Mouse (Mus musculus): ENCODE measurements around the gene Flnc. TPM values are rescaled to one million over a fixed set of nuclear protein-coding genes. Genes with fewer than 3 reads are reported as not detected.

Flnc gene
- total and polyA plus RNA-seq, 2 experiments from 2014 or later: 1.2 to 11.1 TPM

GRCm38 (mm10) chr6:29433804-29434795 is 1.0 kb downstream of the Flnc start:
- peak; percentile 37 for DNase-seq (ENCODE audit: low spot score)
- H3K4me3 ChIP-seq (ENCODE audit: low read depth, low read length): peak overlapping the region; percentile 36; the same call in 1 of the 2 replicates
- no peak overlapping the region for H3K27ac ChIP-seq (ENCODE audit: low read depth, low read length)
- H3K36me3 ChIP-seq (ENCODE audit: insufficient read depth, low read length): no peaks in the 10 kb centered on the region
- H3K27me3 ChIP-seq (ENCODE audit: insufficient read depth, low read length): peaks cover 33% of the 10 kb centered on the region
- TF ChIP-seq CTCF (IDR thresholded peaks at IDR 0.05): no peak
- ATAC-seq (ENCODE audit: low FRiP score): no peak
- H3K4me1 ChIP-seq (ENCODE audit: insufficient read depth, low read length): 0 out of 2 replicates have a peak, but pooled peaks cover 2% of the 10 kb centered on the region
- 14% methylated on average over 27 of the region's 27 CpGs for WGBS
- no peaks in the 10 kb centered on the region for H3K9me3 ChIP-seq (ENCODE audit: low read length)
- peak overlapping the region; percentile 58 for H3K4me2 ChIP-seq (ENCODE audit: low read depth, low read length, poor library complexity, severe bottlenecking)
- no peak overlapping the region for H3K9ac ChIP-seq (replicated peaks; ENCODE audit: low read length, poor library complexity, severe bottlenecking)

DNA sequence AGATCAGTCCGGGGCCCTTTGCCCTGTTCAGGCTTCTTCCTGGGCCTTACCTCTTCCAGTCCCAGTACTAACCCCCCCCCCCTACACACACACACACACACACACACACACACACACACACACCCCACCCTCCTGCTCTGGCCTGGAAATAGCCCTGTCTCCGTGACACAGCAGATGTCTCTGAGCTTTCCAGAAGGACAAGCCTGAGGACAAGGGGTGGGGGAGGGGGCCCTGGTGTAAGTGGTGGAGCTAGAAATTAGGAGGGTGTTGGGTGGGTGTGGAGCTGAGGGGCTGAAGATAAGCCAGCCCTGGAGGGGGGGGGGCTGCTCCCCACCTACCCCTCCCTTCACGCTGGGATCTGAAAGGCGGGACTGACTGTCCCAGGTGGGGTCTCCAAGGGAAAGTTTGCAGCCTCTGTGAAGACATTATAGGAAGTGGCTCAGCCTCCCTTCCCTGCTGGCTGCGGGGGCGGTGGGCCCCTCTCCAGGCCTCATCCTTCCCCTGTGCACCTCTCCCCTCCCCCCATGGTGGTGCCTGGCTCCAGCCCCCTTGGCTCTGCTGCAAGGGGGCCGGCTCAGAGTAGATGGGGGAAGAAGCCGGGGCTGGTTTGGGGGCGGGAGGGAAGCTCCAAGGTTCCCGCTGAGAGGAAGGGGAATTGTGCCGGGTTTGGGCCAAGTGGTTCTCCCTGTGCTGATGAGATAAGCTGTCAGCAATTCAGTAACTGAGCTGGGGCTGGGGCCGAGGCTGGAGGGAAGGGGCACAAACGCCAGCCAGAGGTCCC is 2.0 kb downstream of the Flnc start:
- Histone ChIP-seq H3K9ac (replicated peaks; ENCODE audit: low read length, poor library complexity, severe bottlenecking) (no peak overlapping the region; the same call in 1 of the 2 replicates), H3K27me3 (ENCODE audit: insufficient read depth, low read length) (peaks cover 33% of the 10 kb centered on the region), H3K27ac (ENCODE audit: low read depth, low read length) (no peak overlapping the region), H3K36me3 (ENCODE audit: insufficient read depth, low read length) (no peaks in the 10 kb centered on the region), H3K4me2 (ENCODE audit: low read depth, low read length, poor library complexity, severe bottlenecking) (peak overlapping the region; percentile 12; the same call in 1 of the 2 replicates), H3K9me3 (ENCODE audit: low read length) (no peaks in the 10 kb centered on the region), H3K4me1 (ENCODE audit: insufficient read depth, low read length) (0 out of 2 replicates have a peak, but pooled peaks cover 2% of the 10 kb centered on the region), H3K4me3 (ENCODE audit: low read depth, low read length) (no peak overlapping the region)
- WGBS: 9% methylated on average over 13 of the region's 13 CpGs
- TF ChIP-seq CTCF (IDR thresholded peaks at IDR 0.05): no peak
- peak; percentile 64 for DNase-seq (ENCODE audit: low spot score)
- ATAC-seq (ENCODE audit: low FRiP score): peak; percentile 14; the same call in 1 of the 2 replicates

DNA sequence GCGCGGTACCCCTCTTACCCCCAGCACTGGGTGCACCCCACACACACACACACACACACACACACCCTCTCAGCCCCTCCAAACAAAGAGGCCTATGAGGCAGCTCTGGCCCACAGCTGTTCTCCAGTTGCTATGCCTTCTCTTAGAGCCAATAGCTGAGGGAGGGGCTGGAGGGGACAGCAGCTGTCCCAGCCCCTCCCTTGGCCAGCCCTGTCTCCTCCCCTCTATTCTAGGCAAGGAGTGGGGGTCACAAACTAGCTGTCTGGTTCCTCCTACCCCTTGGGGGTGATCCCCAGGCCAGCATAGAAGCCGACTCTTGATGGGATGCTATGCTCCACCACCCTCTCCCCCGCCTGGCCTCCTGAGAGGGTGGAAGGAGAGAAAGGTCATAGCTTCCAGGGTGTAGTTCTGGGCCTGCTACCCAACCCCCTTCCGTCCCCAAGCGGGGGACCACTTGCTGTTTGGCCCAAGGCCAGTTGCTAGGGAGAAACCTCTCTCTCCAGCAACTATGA is 2.9 kb downstream of the Flnc start:
- H3K36me3 ChIP-seq (ENCODE audit: insufficient read depth, low read length): no peaks in the 10 kb centered on the region
- no peak overlapping the region for H3K4me3 ChIP-seq (ENCODE audit: low read depth, low read length)
- H3K27ac ChIP-seq (ENCODE audit: low read depth, low read length): no peak overlapping the region
- H3K4me1 ChIP-seq (ENCODE audit: insufficient read depth, low read length): 0 out of 2 replicates have a peak, but pooled peaks cover 2% of the 10 kb centered on the region
- no peaks in the 10 kb centered on the region for H3K9me3 ChIP-seq (ENCODE audit: low read length)
- WGBS: 7% methylated on average over 6 of the region's 6 CpGs
- no peak overlapping the region for H3K9ac ChIP-seq (replicated peaks; ENCODE audit: low read length, poor library complexity, severe bottlenecking)
- H3K4me2 ChIP-seq (ENCODE audit: low read depth, low read length, poor library complexity, severe bottlenecking): peak overlapping the region; percentile 12; the same call in 1 of the 2 replicates
- peaks cover 33% of the 10 kb centered on the region for H3K27me3 ChIP-seq (ENCODE audit: insufficient read depth, low read length)
- DNase-seq (ENCODE audit: low spot score) (peak; percentile 64), ATAC-seq (ENCODE audit: low FRiP score) (peak; percentile 31)
- no peak for TF ChIP-seq CTCF (IDR thresholded peaks at IDR 0.05)

GRCm38 (mm10) chr6:29436461-29436934 is 3.4 kb downstream of the Flnc start:
- 3% methylated on average over 11 of the region's 11 CpGs for WGBS

GRCm38 (mm10) chr6:29439251-29439650 is 6.2 kb downstream of the Flnc start:
- no peak for ATAC-seq (ENCODE audit: low FRiP score)
- H3K27me3 ChIP-seq (ENCODE audit: insufficient read depth, low read length): peaks cover 12% of the 10 kb centered on the region

More at GRCm38 (mm10) chr6:29436461-29436934, 3.4 kb downstream of the Flnc start:
- H3K36me3 ChIP-seq (ENCODE audit: insufficient read depth, low read length): no peaks in the 10 kb centered on the region
- H3K9ac ChIP-seq (replicated peaks; ENCODE audit: low read length, poor library complexity, severe bottlenecking): no peak overlapping the region
- ATAC-seq (ENCODE audit: low FRiP score) (peak; percentile 41; the same call in 1 of the 2 replicates), DNase-seq (ENCODE audit: low spot score) (peak; percentile 59)
- H3K4me2 ChIP-seq (ENCODE audit: low read depth, low read length, poor library complexity, severe bottlenecking): no peak overlapping the region
- peaks cover 33% of the 10 kb centered on the region for H3K27me3 ChIP-seq (ENCODE audit: insufficient read depth, low read length)
- H3K4me3 ChIP-seq (ENCODE audit: low read depth, low read length): no peak overlapping the region
- 0 out of 2 replicates have a peak, but pooled peaks cover 2% of the 10 kb centered on the region for H3K4me1 ChIP-seq (ENCODE audit: insufficient read depth, low read length)
- 0 out of 2 replicates have a peak overlapping the region, but pooled peaks have one; percentile 19 for H3K27ac ChIP-seq (ENCODE audit: low read depth, low read length)
- TF ChIP-seq CTCF (IDR thresholded peaks at IDR 0.05): no peak
- H3K9me3 ChIP-seq (ENCODE audit: low read length): no peaks in the 10 kb centered on the region

More at GRCm38 (mm10) chr6:29439251-29439650, 6.2 kb downstream of the Flnc start:
- 70% methylated on average over 4 of the region's 4 CpGs for WGBS
- no peak for TF ChIP-seq CTCF (IDR thresholded peaks at IDR 0.05)
- Histone ChIP-seq H3K9ac (replicated peaks; ENCODE audit: low read length, poor library complexity, severe bottlenecking) (no peak overlapping the region), H3K4me1 (ENCODE audit: insufficient read depth, low read length) (0 out of 2 replicates have a peak, but pooled peaks cover 2% of the 10 kb centered on the region), H3K36me3 (ENCODE audit: insufficient read depth, low read length) (no peaks in the 10 kb centered on the region), H3K27ac (ENCODE audit: low read depth, low read length) (no peak overlapping the region), H3K4me3 (ENCODE audit: low read depth, low read length) (no peak overlapping the region), H3K9me3 (ENCODE audit: low read length) (no peaks in the 10 kb centered on the region), H3K4me2 (ENCODE audit: low read depth, low read length, poor library complexity, severe bottlenecking) (no peak overlapping the region)
- DNase-seq (ENCODE audit: low spot score): no peak

All from midbrain, postnatal 0 days (tissue).